Mouse (Mus musculus): ENCODE data around the gene Mt1. TPM values are rescaled to one million over a fixed set of nuclear protein-coding genes. Genes with fewer than 3 reads are reported as not detected.

Gene Mt1
- polyA plus RNA-seq, 1 experiment from 2014 or later = 543 TPM

- no peak overlapping the region for H3K27ac ChIP-seq (ENCODE audit: low read length)
- no peaks in the 10 kb centered on the region for H3K9me3 ChIP-seq (ENCODE audit: low read length)
- no peak for ATAC-seq (ENCODE audit: low FRiP score, low TSS enrichment)
- H3K27me3 ChIP-seq (ENCODE audit: insufficient read depth, low read length) = no peaks in the 10 kb centered on the region
- no peaks in the 10 kb centered on the region for H3K4me1 ChIP-seq (ENCODE audit: insufficient read depth, low read length)
- no peak overlapping the region for H3K4me3 ChIP-seq (ENCODE audit: low read length)
- H3K36me3 ChIP-seq (ENCODE audit: insufficient read depth, low read length) = peaks cover 5% of the 10 kb centered on the region; the same call in 1 of the 2 replicates
- H3K9ac ChIP-seq (replicated peaks; ENCODE audit: low read length) = no peak overlapping the region
- H3K4me2 ChIP-seq (replicated peaks; ENCODE audit: low read depth, low read length) = no peak overlapping the region
- 86% methylated on average over 7 of the region's 7 CpGs for WGBS
These were observed 48.6 kb downstream of the Mt1 start for GRCm38 (mm10) chr8:94227381-94227939.

Other genes with a start within 250 kb of the Mt1 start
- 37.5 and 45.5 TPM in 2 replicates for gene Amfr, start 166.2 kb upstream of the Mt1 start, polyA plus RNA-seq (2015; fragmentation: Nextera tagmentation; extraction: Ambion mirVana)
- gene Nudt21, start 142.1 kb upstream of the Mt1 start, polyA plus RNA-seq (2015; fragmentation: Nextera tagmentation; extraction: Ambion mirVana) = 112 and 115 TPM in 2 replicates
- gene Ogfod1, start 141.9 kb upstream of the Mt1 start, polyA plus RNA-seq (2015; fragmentation: Nextera tagmentation; extraction: Ambion mirVana) = 11.3 and 12.7 TPM in 2 replicates
- gene Bbs2, start 80.2 kb upstream of the Mt1 start, polyA plus RNA-seq (2015; fragmentation: Nextera tagmentation; extraction: Ambion mirVana) = 13.5 and 15.6 TPM in 2 replicates
- gene Mt4, start 41.9 kb upstream of the Mt1 start, polyA plus RNA-seq (2015; fragmentation: Nextera tagmentation; extraction: Ambion mirVana) = not detected in 2 replicates
- gene Mt3, start 26.5 kb upstream of the Mt1 start, polyA plus RNA-seq (2015; fragmentation: Nextera tagmentation; extraction: Ambion mirVana) = 1.6 and 3.0 TPM in 2 replicates
- 143 and 167 TPM in 2 replicates for gene Mt2, start 6.4 kb upstream of the Mt1 start, polyA plus RNA-seq (2015; fragmentation: Nextera tagmentation; extraction: Ambion mirVana)
- 92.3 and 94.2 TPM in 2 replicates for gene Nup93, start 35.5 kb downstream of the Mt1 start, polyA plus RNA-seq (2015; fragmentation: Nextera tagmentation; extraction: Ambion mirVana)
- 14.5 and 16.6 TPM in 2 replicates for gene Slc12a3, start 150.1 kb downstream of the Mt1 start, polyA plus RNA-seq (2015; fragmentation: Nextera tagmentation; extraction: Ambion mirVana)
- gene Herpud1, start 207.4 kb downstream of the Mt1 start, polyA plus RNA-seq (2015; fragmentation: Nextera tagmentation; extraction: Ambion mirVana) = 82.9 and 87.9 TPM in 2 replicates

Data from kidney, embryonic 16.5 days (tissue).